Mouse (Mus musculus): Measurements from ENCODE around the gene Iffo2. TPM values are rescaled to one million over a fixed set of nuclear protein-coding genes. Genes with fewer than 3 reads are reported as not detected.

Iffo2 gene
- polyA plus RNA-seq, 1 experiment from 2014 or later, result 5.2 TPM

GRCm38 (mm10) chr4:139574156-139574798 lies 43.9 kb downstream of the Iffo2 start:
- no peaks in the 10 kb centered on the region for H3K36me3 ChIP-seq (ENCODE audit: control insufficient read depth, insufficient read depth, low read length)
- H3K27ac ChIP-seq (replicated peaks; ENCODE audit: low read depth, low read length), result peak overlapping the region; percentile 84
- no peaks in the 10 kb centered on the region for H3K27me3 ChIP-seq (ENCODE audit: control insufficient read depth, insufficient read depth, low read length)
- no peaks in the 10 kb centered on the region for H3K9me3 ChIP-seq (ENCODE audit: control insufficient read depth, low read length)
- peak overlapping the region; percentile 71 for H3K4me3 ChIP-seq (replicated peaks; ENCODE audit: low read depth, low read length)
- ATAC-seq (ENCODE audit: low FRiP score, low TSS enrichment) (peak; percentile 97), DNase-seq (peak; percentile 97)
- under 1% methylated on average over 52 of the region's 52 CpGs for WGBS
- peak overlapping the region; percentile 94 for H3K4me2 ChIP-seq (ENCODE audit: low read length)
- peaks cover 19% of the 10 kb centered on the region for H3K4me1 ChIP-seq (ENCODE audit: control insufficient read depth, insufficient read depth, low read length)
- H3K9ac ChIP-seq (replicated peaks; ENCODE audit: low read length), result peak overlapping the region; percentile 84

- Histone ChIP-seq H3K9me3 (ENCODE audit: control insufficient read depth, low read length) (no peaks in the 10 kb centered on the region), H3K4me3 (replicated peaks; ENCODE audit: low read depth, low read length) (peak overlapping the region; percentile 71), H3K9ac (replicated peaks; ENCODE audit: low read length) (peak overlapping the region; percentile 84), H3K36me3 (ENCODE audit: control insufficient read depth, insufficient read depth, low read length) (no peaks in the 10 kb centered on the region), H3K4me2 (ENCODE audit: low read length) (peak overlapping the region; percentile 94), H3K27ac (replicated peaks; ENCODE audit: low read depth, low read length) (peak overlapping the region; percentile 84), H3K27me3 (ENCODE audit: control insufficient read depth, insufficient read depth, low read length) (no peaks in the 10 kb centered on the region), H3K4me1 (ENCODE audit: control insufficient read depth, insufficient read depth, low read length) (peaks cover 19% of the 10 kb centered on the region)
- WGBS, result under 1% methylated on average over 107 of the region's 111 CpGs
- ATAC-seq (ENCODE audit: low FRiP score, low TSS enrichment) (peak; percentile 75; the same call in 1 of the 2 replicates), DNase-seq (peak; percentile 76)
Observed at GRCm38 (mm10) chr4:139574799-139575672, 44.7 kb downstream of the Iffo2 start.

DNA sequence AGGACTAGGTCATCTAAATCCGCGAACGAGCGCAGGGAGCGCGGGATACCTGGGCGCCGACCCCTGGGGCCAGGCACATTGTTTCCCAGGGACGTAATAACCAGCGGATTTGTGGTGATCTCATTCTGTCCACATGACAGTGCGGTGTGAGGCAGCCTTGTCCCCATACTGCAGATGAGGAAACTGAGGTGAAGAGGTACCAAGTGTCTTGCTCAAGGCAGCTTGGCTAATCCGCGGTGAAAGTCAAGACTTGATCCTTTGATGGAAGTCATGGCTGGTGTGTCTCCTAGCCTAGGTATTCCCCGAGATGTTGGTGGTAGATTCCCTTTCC lies 45.3 kb downstream of the Iffo2 start:
- H3K9ac ChIP-seq (replicated peaks; ENCODE audit: low read length), result peak overlapping the region; percentile 84
- no peak for ATAC-seq (ENCODE audit: low FRiP score, low TSS enrichment)
- H3K9me3 ChIP-seq (ENCODE audit: control insufficient read depth, low read length), result no peaks in the 10 kb centered on the region
- H3K36me3 ChIP-seq (ENCODE audit: control insufficient read depth, insufficient read depth, low read length), result no peaks in the 10 kb centered on the region
- 9% methylated on average over 14 of the region's 14 CpGs for WGBS
- no peaks in the 10 kb centered on the region for H3K27me3 ChIP-seq (ENCODE audit: control insufficient read depth, insufficient read depth, low read length)
- H3K4me1 ChIP-seq (ENCODE audit: control insufficient read depth, insufficient read depth, low read length), result peaks cover 23% of the 10 kb centered on the region
- H3K27ac ChIP-seq (replicated peaks; ENCODE audit: low read depth, low read length), result peak overlapping the region; percentile 84
- no peak for DNase-seq
- peak overlapping the region; percentile 94 for H3K4me2 ChIP-seq (ENCODE audit: low read length)
- H3K4me3 ChIP-seq (replicated peaks; ENCODE audit: low read depth, low read length), result peak overlapping the region; percentile 71

- peak overlapping the region; percentile 37; the same call in 1 of the 2 replicates for H3K9ac ChIP-seq (replicated peaks; ENCODE audit: low read length)
- peak; percentile 41 for DNase-seq
- 50% methylated on average over 14 of the region's 14 CpGs for WGBS
- peak overlapping the region; percentile 94 for H3K4me2 ChIP-seq (ENCODE audit: low read length)
- no peak for ATAC-seq (ENCODE audit: low FRiP score, low TSS enrichment)
- peak overlapping the region; percentile 71 for H3K4me3 ChIP-seq (replicated peaks; ENCODE audit: low read depth, low read length)
- peaks cover 30% of the 10 kb centered on the region for H3K4me1 ChIP-seq (ENCODE audit: control insufficient read depth, insufficient read depth, low read length)
- no peaks in the 10 kb centered on the region for H3K27me3 ChIP-seq (ENCODE audit: control insufficient read depth, insufficient read depth, low read length)
- no peaks in the 10 kb centered on the region for H3K9me3 ChIP-seq (ENCODE audit: control insufficient read depth, low read length)
- no peaks in the 10 kb centered on the region for H3K36me3 ChIP-seq (ENCODE audit: control insufficient read depth, insufficient read depth, low read length)
- no peak overlapping the region for H3K27ac ChIP-seq (replicated peaks; ENCODE audit: low read depth, low read length)
Observed at GRCm38 (mm10) chr4:139576251-139576880, 46.0 kb downstream of the Iffo2 start.

GRCm38 (mm10) chr4:139577006-139577405 lies 46.7 kb downstream of the Iffo2 start:
- Histone ChIP-seq H3K27me3 (ENCODE audit: control insufficient read depth, insufficient read depth, low read length) (no peaks in the 10 kb centered on the region), H3K36me3 (ENCODE audit: control insufficient read depth, insufficient read depth, low read length) (no peaks in the 10 kb centered on the region), H3K9ac (replicated peaks; ENCODE audit: low read length) (no peak overlapping the region), H3K4me1 (ENCODE audit: control insufficient read depth, insufficient read depth, low read length) (peaks cover 34% of the 10 kb centered on the region), H3K4me3 (replicated peaks; ENCODE audit: low read depth, low read length) (peak overlapping the region; percentile 71; the same call in 1 of the 2 replicates), H3K27ac (replicated peaks; ENCODE audit: low read depth, low read length) (no peak overlapping the region), H3K4me2 (ENCODE audit: low read length) (peak overlapping the region; percentile 94), H3K9me3 (ENCODE audit: control insufficient read depth, low read length) (no peaks in the 10 kb centered on the region)
- ATAC-seq (ENCODE audit: low FRiP score, low TSS enrichment), result no peak
- DNase-seq, result no peak
- WGBS, result 91% methylated on average over 7 of the region's 7 CpGs

- no peak overlapping the region for H3K9ac ChIP-seq (replicated peaks; ENCODE audit: low read length)
- 93% methylated on average over 8 of the region's 8 CpGs for WGBS
- H3K4me3 ChIP-seq (replicated peaks; ENCODE audit: low read depth, low read length), result no peak overlapping the region
- no peak overlapping the region for H3K27ac ChIP-seq (replicated peaks; ENCODE audit: low read depth, low read length)
- DNase-seq, result no peak
- H3K9me3 ChIP-seq (ENCODE audit: control insufficient read depth, low read length), result no peaks in the 10 kb centered on the region
- H3K4me2 ChIP-seq (ENCODE audit: low read length), result no peak overlapping the region
- no peaks in the 10 kb centered on the region for H3K36me3 ChIP-seq (ENCODE audit: control insufficient read depth, insufficient read depth, low read length)
- no peak for ATAC-seq (ENCODE audit: low FRiP score, low TSS enrichment)
- peaks cover 34% of the 10 kb centered on the region for H3K4me1 ChIP-seq (ENCODE audit: control insufficient read depth, insufficient read depth, low read length)
- no peaks in the 10 kb centered on the region for H3K27me3 ChIP-seq (ENCODE audit: control insufficient read depth, insufficient read depth, low read length)
Observed at GRCm38 (mm10) chr4:139578389-139578788, 48.0 kb downstream of the Iffo2 start.

DNA sequence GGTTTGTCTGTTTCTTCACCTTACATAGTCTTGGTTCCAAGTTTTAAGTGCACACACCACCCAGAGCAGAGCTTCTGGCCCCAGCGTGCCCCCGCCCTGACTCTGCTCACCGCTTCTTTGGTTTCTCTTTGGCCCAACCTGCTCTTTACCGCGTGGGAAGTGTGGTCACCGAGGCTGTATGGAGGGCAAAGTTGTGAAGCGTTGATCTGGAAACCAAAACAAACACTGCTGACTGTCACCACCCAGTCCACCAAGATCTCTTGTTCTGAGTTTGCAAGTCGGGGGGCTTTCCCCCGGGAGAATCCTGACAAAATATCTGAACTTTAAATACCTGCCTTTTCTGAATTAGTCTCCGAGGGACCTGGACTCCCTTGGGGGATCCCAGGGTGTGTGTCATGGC lies 48.7 kb downstream of the Iffo2 start:
- H3K36me3 ChIP-seq (ENCODE audit: control insufficient read depth, insufficient read depth, low read length), result no peaks in the 10 kb centered on the region
- H3K9ac ChIP-seq (replicated peaks; ENCODE audit: low read length), result no peak overlapping the region
- WGBS, result 65% methylated on average over 10 of the region's 10 CpGs
- H3K9me3 ChIP-seq (ENCODE audit: control insufficient read depth, low read length), result no peaks in the 10 kb centered on the region
- ATAC-seq (ENCODE audit: low FRiP score, low TSS enrichment), result no peak
- no peak for DNase-seq
- no peaks in the 10 kb centered on the region for H3K27me3 ChIP-seq (ENCODE audit: control insufficient read depth, insufficient read depth, low read length)
- no peak overlapping the region for H3K4me3 ChIP-seq (replicated peaks; ENCODE audit: low read depth, low read length)
- peaks cover 34% of the 10 kb centered on the region for H3K4me1 ChIP-seq (ENCODE audit: control insufficient read depth, insufficient read depth, low read length)
- no peak overlapping the region for H3K27ac ChIP-seq (replicated peaks; ENCODE audit: low read depth, low read length)
- H3K4me2 ChIP-seq (ENCODE audit: low read length), result no peak overlapping the region

GRCm38 (mm10) chr4:139579466-139579865 lies 49.1 kb downstream of the Iffo2 start:
- Histone ChIP-seq H3K4me3 (replicated peaks; ENCODE audit: low read depth, low read length) (no peak overlapping the region), H3K27ac (replicated peaks; ENCODE audit: low read depth, low read length) (no peak overlapping the region), H3K36me3 (ENCODE audit: control insufficient read depth, insufficient read depth, low read length) (no peaks in the 10 kb centered on the region), H3K4me1 (ENCODE audit: control insufficient read depth, insufficient read depth, low read length) (peaks cover 34% of the 10 kb centered on the region), H3K27me3 (ENCODE audit: control insufficient read depth, insufficient read depth, low read length) (no peaks in the 10 kb centered on the region), H3K4me2 (ENCODE audit: low read length) (no peak overlapping the region), H3K9ac (replicated peaks; ENCODE audit: low read length) (no peak overlapping the region), H3K9me3 (ENCODE audit: control insufficient read depth, low read length) (no peaks in the 10 kb centered on the region)
- no peak for DNase-seq
- ATAC-seq (ENCODE audit: low FRiP score, low TSS enrichment), result no peak
- 69% methylated on average over 6 of the region's 6 CpGs for WGBS
